Mouse (Mus musculus): ENCODE results near the gene Fzr1. TPM values are rescaled to one million over a fixed set of nuclear protein-coding genes. Genes with fewer than 3 reads are reported as not detected.
A peak's percentile ranks its signal among the peaks of the same experiment; 100 is the strongest.

The Fzr1 gene
- total and polyA plus RNA-seq, 2 experiments from 2014 or later = 47.6 to 48.4 TPM

DNA sequence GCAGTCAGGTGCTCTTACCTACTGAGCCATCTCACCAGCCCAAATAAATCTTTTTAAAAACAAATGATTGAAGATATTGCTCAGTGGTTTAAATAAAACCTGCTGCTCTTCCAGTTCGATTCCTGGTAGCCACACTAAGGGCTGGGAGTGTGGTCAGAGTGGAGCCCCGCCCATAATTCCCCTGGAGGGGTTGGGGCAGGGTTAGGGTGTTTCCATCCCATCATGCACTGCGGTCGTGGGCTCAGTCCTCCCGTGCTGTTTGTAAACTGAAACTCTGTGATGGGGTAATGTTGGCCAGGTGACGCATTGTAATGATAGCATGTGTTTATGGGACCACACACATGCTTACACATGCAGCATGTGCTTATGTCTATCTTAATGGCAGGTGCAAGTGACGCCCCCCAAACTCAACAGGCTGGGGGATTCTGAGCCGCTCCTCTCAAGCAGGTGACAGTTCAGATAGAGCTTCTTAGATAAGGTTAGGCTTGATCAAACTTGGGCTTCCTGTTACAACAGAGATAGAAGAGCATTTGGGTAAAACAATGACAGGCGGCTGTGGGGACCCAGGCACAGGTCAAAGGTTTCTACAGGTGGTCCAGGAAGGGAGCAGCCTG, 26.5 kb downstream of the Fzr1 start:
- Histone ChIP-seq H3K9ac (replicated peaks; ENCODE audit: low read depth, low read length) (no peak overlapping the region), H3K4me2 (ENCODE audit: low read depth, low read length) (no peak overlapping the region), H3K36me3 (replicated peaks; ENCODE audit: control insufficient read depth, insufficient read depth, low read length) (peaks cover 15% of the 10 kb centered on the region), H3K4me1 (ENCODE audit: control insufficient read depth, insufficient read depth) (peaks cover 12% of the 10 kb centered on the region), H3K27me3 (ENCODE audit: control insufficient read depth, insufficient read depth, low read length) (no peaks in the 10 kb centered on the region), H3K4me3 (ENCODE audit: low read depth, low read length) (no peak overlapping the region), H3K9me3 (replicated peaks; ENCODE audit: control insufficient read depth, low read length) (no peaks in the 10 kb centered on the region), H3K27ac (ENCODE audit: low read depth) (no peak overlapping the region; the same call in 1 of the 2 replicates)
- ATAC-seq (ENCODE audit: insufficient read depth, low read depth) (no peak), DNase-seq (ENCODE audit: low spot score) (no peak)
- TF ChIP-seq CTCF (IDR thresholded peaks at IDR 0.05; ENCODE audit: low read depth) = no peak
- TF ChIP-seq EP300 (IDR thresholded peaks at IDR 0.05; ENCODE audit: low read depth) = no peak
- 17% methylated on average over 9 of the region's 9 CpGs for WGBS

DNA sequence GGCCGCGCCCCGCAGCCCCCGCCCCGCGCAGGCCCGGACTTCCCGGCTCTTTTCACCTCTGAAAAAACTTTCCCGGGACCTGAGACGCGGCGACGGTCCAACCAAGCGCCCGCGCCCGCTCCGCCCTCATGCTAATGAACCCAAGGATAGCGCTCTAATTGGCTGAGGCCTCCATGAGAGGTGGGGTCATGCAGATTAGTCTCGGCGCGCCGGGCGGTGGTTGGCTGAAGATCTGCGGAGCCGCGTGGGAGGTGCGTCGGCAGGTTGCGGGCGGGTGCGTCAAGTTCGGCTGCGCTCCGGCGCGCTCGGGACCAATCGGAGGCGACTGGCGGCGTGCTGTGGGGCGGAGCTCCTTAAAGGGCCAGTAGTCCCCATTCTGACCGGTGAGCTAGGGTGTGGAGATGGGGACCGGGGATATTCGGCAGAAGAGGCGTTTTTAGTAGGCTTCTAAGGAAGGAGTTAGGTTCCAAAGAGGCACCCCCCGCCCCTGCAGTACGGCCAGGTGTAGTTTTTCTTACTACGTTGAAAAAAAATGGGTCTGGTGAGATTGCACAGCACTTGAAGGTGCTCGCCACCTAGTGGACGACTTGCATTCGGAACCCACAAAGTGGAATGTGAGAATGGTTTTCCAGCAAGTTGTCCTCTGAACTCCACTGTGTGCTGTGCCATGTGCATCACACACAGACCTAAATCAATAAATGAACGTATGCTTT, 27.8 kb downstream of the Fzr1 start, which contains the start of gene Hmg20b:
Hmg20b (minus strand) TSS at position 130 of the 713 bp plus-strand sequence.
- TF ChIP-seq CTCF (IDR thresholded peaks at IDR 0.05; ENCODE audit: low read depth) (peak; percentile 77), EP300 (IDR thresholded peaks at IDR 0.05; ENCODE audit: low read depth) (no peak)
- Histone ChIP-seq H3K4me1 (ENCODE audit: control insufficient read depth, insufficient read depth) (peaks cover 13% of the 10 kb centered on the region), H3K27ac (ENCODE audit: low read depth) (peak within 1 kb of the TSS; percentile 87), H3K4me3 (ENCODE audit: low read depth, low read length) (peak within 1 kb of the TSS; percentile 86), H3K4me2 (ENCODE audit: low read depth, low read length) (peak within 1 kb of the TSS; percentile 94), H3K36me3 (replicated peaks; ENCODE audit: control insufficient read depth, insufficient read depth, low read length) (peaks cover 24% of the 10 kb centered on the region), H3K9me3 (replicated peaks; ENCODE audit: control insufficient read depth, low read length) (no peaks in the 10 kb centered on the region), H3K27me3 (ENCODE audit: control insufficient read depth, insufficient read depth, low read length) (no peaks in the 10 kb centered on the region), H3K9ac (replicated peaks; ENCODE audit: low read depth, low read length) (peak within 1 kb of the TSS; percentile 77)
- peak; percentile 98 for DNase-seq (ENCODE audit: low spot score)
- under 1% methylated on average over 54 of the region's 54 CpGs for WGBS
- ATAC-seq (ENCODE audit: insufficient read depth, low read depth) = peak; percentile 95

DNA sequence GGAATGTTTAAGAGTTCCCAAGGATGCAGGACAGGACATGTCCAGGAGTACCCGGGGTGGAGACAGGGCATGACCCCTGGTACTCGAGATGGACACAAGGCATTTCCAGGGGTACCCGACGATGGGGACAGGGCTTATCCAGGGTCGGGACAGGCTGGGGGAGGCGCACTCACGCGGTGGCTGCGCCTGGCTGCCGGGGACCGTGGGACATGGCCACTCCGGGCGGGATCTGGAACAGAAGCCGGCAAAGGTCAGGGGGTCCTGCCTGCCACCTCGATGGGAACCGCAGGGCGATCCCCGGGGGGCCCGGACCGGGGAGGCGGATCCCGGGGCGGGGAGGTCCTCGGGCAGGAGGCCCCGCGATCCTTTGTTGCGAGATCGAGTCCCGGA, 28.4 kb downstream of the Fzr1 start:
- TF ChIP-seq CTCF (IDR thresholded peaks at IDR 0.05; ENCODE audit: low read depth) = no peak
- no peak for TF ChIP-seq EP300 (IDR thresholded peaks at IDR 0.05; ENCODE audit: low read depth)
- Histone ChIP-seq H3K4me1 (ENCODE audit: control insufficient read depth, insufficient read depth) (peaks cover 13% of the 10 kb centered on the region), H3K9ac (replicated peaks; ENCODE audit: low read depth, low read length) (peak overlapping the region; percentile 77), H3K9me3 (replicated peaks; ENCODE audit: control insufficient read depth, low read length) (no peaks in the 10 kb centered on the region), H3K27me3 (ENCODE audit: control insufficient read depth, insufficient read depth, low read length) (no peaks in the 10 kb centered on the region), H3K4me2 (ENCODE audit: low read depth, low read length) (peak overlapping the region; percentile 94), H3K4me3 (ENCODE audit: low read depth, low read length) (peak overlapping the region; percentile 86), H3K27ac (ENCODE audit: low read depth) (peak overlapping the region; percentile 87), H3K36me3 (replicated peaks; ENCODE audit: control insufficient read depth, insufficient read depth, low read length) (peaks cover 24% of the 10 kb centered on the region)
- ATAC-seq (ENCODE audit: insufficient read depth, low read depth) = no peak
- no peak for DNase-seq (ENCODE audit: low spot score)
- 1% methylated on average over 28 of the region's 29 CpGs for WGBS

DNA sequence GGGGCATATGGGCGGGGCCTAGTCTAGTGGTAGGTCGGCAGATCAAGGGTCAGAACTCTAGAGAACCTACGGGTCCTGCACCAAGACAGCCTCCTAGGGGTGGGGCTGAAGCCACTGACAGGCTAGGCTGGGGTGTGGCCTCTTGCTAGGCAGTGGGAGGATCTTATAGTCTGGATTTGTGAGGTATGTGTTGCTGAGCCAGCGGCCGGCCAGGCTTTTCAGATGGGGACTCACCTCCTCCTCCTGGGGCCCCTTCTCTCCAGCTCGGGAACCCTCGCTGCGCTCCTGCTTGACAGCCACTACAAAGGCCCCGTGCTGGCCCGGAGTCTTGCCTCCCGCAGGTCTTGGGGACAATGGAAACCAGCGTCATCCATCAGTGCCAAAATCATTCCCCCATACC, 29.2 kb downstream of the Fzr1 start:
- no peaks in the 10 kb centered on the region for H3K27me3 ChIP-seq (ENCODE audit: control insufficient read depth, insufficient read depth, low read length)
- H3K4me3 ChIP-seq (ENCODE audit: low read depth, low read length) = peak overlapping the region; percentile 86
- peak overlapping the region; percentile 94 for H3K4me2 ChIP-seq (ENCODE audit: low read depth, low read length)
- 12% methylated on average over 12 of the region's 12 CpGs for WGBS
- H3K4me1 ChIP-seq (ENCODE audit: control insufficient read depth, insufficient read depth) = peaks cover 13% of the 10 kb centered on the region
- H3K27ac ChIP-seq (ENCODE audit: low read depth) = 0 out of 2 replicates have a peak overlapping the region, but pooled peaks have one; percentile 87
- peaks cover 24% of the 10 kb centered on the region for H3K36me3 ChIP-seq (replicated peaks; ENCODE audit: control insufficient read depth, insufficient read depth, low read length)
- H3K9me3 ChIP-seq (replicated peaks; ENCODE audit: control insufficient read depth, low read length) = no peaks in the 10 kb centered on the region
- peak overlapping the region; percentile 77 for H3K9ac ChIP-seq (replicated peaks; ENCODE audit: low read depth, low read length)
- TF ChIP-seq EP300 (IDR thresholded peaks at IDR 0.05; ENCODE audit: low read depth) (no peak), CTCF (IDR thresholded peaks at IDR 0.05; ENCODE audit: low read depth) (no peak)
- DNase-seq (ENCODE audit: low spot score) (no peak), ATAC-seq (ENCODE audit: insufficient read depth, low read depth) (no peak)

DNA sequence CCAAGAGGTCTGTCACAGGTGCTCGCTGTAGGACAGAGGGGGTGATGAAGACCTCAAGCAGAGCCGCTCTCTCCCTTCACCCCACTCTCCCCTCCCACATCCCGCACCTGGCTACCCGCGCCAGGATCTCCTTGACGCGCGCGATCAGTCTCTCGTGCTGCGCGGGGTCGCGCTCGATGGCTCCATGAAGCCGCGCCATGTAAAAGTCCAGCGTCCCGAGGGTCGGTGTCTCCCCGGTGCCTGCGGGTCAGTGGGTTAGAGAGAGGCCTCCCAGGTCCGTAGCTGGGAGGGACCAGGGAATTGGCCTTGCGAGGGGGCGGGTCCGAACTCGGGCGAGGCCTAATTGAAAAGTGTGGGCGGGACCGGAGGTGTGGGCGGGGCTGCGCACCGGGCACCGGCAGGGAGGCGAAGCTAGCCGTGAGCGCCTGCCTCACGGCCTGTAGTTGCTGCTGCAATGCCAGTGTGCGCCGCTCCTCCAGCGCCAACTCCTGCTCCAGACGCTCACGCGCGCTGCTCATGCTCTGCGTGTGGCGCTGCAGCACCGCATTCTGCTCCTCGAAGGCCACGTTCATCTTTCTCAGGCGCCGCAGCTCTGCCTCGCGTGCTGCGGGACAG, 31.8 kb downstream of the Fzr1 start:
- WGBS = 34% methylated on average over 54 of the region's 55 CpGs
- no peak overlapping the region for H3K9ac ChIP-seq (replicated peaks; ENCODE audit: low read depth, low read length)
- H3K36me3 ChIP-seq (replicated peaks; ENCODE audit: control insufficient read depth, insufficient read depth, low read length) = peaks cover 24% of the 10 kb centered on the region
- peaks cover 13% of the 10 kb centered on the region for H3K4me1 ChIP-seq (ENCODE audit: control insufficient read depth, insufficient read depth)
- H3K27me3 ChIP-seq (ENCODE audit: control insufficient read depth, insufficient read depth, low read length) = peaks cover 19% of the 10 kb centered on the region
- DNase-seq (ENCODE audit: low spot score) (no peak), ATAC-seq (ENCODE audit: insufficient read depth, low read depth) (no peak)
- H3K27ac ChIP-seq (ENCODE audit: low read depth) = no peak overlapping the region
- TF ChIP-seq CTCF (IDR thresholded peaks at IDR 0.05; ENCODE audit: low read depth) (peak; percentile 11; the same call in 1 of the 2 replicates), EP300 (IDR thresholded peaks at IDR 0.05; ENCODE audit: low read depth) (no peak)
- H3K9me3 ChIP-seq (replicated peaks; ENCODE audit: control insufficient read depth, low read length) = no peaks in the 10 kb centered on the region
- no peak overlapping the region for H3K4me3 ChIP-seq (ENCODE audit: low read depth, low read length)
- H3K4me2 ChIP-seq (ENCODE audit: low read depth, low read length) = no peak overlapping the region
